Mouse (Mus musculus): ENCODE measurements around the gene Dhcr7.

The Dhcr7 gene

DNA sequence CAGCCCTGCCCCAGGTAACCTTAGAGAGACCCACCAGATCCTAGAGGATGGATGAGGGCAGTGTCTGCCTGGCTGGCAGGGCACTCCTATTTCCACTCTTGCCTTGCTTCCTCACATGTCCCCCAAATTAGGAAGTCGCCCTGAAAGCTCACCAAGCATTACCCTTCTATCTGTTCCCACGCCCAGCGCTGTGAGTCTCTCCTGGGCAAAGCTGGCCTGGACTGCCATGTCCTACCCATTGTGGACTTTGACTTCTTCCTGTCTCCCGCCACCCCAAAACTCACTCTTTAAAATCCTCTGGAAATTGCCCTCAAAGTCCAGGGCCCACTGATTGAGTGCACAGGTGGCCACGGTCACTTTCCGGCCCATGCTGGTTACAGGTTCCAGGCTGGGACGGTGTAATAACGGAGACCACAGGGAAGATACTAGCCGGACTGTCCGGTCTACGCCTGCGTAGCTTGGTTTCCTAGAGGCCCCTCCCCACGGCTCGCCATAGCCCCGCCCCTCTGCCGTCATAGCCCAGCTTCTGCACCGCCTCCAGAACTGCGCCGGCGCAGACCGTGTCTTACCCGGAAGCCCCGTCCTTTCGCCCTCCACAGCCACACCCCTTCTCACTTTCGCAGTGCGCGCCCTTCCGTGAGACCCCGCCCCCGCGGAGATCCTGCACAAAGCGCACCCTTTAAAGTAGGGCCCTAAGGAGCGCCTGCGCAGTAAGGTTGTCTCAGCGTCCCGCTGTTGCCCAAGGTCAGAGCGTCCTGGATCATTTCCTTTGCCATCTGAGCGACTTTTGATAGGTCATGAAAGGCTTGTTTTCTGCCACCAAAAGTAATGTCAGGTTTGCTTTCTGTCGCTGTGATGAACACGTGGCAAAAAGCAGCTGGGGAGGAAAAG lies at the start of gene Dhcr7, which contains the start of gene Nadsyn1:
TSS of gene Dhcr7 (plus strand) at position 771 of the 891 bp plus-strand sequence.
TSS of gene Nadsyn1 (minus strand) at position 475 of the 891 bp plus-strand sequence.
- DNase-seq (ENCODE audit: low spot score in 2 of 2), result peak; percentile 98

DNA sequence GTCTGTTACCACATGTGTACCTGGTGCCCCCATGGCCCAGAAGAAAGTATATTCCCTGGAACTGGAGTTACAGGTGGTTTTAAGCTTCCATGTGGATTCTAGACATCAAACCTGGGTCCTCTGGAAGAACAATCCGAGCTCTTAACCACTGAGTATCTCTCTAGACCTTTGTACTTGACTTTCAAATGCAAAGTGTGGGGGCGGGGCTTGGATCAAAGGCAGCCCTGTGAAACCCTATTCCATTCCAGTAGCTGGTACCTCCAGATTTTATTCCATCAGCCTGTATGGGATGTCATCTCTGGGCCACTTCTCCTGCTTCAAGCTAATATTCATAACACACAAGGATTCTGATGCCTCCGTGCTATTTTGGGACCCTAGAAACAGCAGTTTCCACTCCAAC lies 46.8 kb upstream of the Dhcr7 start:
- DNase-seq (ENCODE audit: low spot score in 2 of 2), result no peak

- DNase-seq (ENCODE audit: low spot score in 2 of 2), result no peak
Measured at GRCm38 (mm10) chr7:143777375-143777774, 45.6 kb upstream of the Dhcr7 start.

DNA sequence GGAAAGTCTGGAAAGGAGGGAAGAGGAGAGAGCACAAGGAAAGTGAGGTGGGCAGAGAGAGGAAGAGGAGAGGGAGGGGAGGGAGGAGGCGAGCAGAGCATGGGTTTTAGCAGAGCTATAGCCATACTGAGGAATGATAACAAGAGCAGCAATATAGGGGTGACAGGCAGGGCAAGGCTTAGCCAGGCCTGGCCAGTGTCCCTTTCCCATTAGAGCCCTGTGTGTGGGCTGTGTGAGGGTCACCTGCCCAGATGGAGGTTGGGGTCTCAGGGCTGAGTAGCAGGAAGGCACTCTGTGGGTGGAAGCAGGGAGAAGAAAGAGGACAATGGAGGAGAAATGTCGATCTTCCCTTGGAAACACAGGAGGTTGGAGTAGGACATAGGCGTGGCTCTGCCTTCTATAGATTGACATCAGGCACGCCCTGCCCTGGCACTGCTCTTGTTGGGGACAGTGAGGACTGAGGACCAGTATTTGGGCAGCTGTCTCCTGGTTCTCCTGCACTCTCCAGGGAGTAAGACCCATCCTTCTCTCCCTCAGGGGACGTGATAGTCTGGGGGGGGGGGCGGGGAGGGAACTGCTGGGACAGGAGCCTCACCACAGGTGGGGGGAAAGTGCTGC lies 39.5 kb upstream of the Dhcr7 start:
- DNase-seq (ENCODE audit: low spot score in 2 of 2), result peak in 1 of 2 experiments; percentile 15

DNA sequence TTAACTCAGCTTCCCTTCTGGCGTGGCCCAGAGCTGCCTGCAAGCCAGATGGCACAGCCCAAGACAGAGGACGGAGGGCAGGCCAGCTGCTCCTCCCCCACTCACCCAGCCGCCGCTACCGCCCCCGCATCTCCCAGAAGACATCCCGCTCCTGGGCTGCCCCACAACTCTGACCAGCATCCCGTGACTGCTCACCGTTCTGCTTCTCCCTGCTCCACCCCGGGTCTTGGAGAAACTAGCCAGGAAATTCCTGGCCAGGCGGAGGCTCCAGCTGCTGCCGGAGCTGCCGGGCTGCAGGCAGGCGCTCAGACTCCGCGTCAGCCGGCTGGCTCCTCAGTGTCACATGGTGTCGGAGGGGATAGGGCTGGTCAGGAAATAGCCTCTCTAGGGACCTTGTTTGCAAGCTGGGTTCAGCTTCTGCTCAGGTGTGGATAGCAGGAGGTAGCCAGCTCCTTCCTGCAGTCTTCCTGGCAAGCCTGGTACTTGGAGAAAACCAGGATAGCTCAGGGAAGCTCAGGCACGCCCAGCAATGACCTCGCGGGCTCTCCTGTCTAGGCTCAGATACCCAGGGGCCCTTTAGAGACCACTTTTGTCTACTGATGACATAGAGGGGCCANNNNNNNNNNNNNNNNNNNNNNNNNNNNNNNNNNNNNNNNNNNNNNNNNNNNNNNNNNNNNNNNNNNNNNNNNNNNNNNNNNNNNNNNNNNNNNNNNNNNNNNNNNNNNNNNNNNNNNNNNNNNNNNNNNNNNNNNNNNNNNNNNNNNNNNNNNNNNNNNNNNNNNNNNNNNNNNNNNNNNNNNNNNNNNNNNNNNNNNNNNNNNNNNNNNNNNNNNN lies 38.7 kb upstream of the Dhcr7 start, which contains the start of gene Mrgpre:
TSS of gene Mrgpre (minus strand) at position 505 of the 834 bp plus-strand sequence.
- DNase-seq (ENCODE audit: low spot score in 2 of 2), result peak; percentile 64 to 72

DNA sequence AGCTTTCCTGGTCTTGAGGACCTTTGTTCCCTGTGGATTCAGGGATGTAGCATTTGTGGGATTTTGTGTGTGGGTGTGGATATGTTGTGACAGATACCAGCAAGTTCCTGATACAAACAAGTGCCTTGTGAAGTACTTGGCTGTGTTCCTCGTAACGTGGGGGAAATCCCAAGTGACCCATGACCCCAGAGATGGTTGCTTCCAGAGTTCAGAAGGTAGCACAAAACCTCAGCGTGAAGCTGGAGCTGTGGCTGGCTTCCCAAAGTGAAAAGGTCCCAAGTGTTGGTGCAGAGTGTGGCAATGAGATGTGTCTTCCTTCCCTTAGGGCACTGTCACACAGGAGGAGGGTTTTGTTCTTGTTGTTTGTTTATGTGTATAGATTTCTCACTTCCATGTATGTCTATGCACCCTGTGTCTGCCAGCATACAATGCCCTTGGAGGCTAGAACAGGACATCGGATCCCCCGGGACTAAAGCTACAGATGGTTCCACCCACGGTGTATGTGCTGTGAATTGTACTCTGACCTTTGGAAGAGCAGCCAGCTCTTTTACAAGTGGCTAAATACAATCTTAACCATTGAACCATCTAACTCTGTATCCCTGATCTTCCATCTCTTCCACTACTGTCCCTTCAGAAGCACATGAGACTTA lies 30.5 kb upstream of the Dhcr7 start:
- DNase-seq (ENCODE audit: low spot score in 2 of 2), result no peak

DNA sequence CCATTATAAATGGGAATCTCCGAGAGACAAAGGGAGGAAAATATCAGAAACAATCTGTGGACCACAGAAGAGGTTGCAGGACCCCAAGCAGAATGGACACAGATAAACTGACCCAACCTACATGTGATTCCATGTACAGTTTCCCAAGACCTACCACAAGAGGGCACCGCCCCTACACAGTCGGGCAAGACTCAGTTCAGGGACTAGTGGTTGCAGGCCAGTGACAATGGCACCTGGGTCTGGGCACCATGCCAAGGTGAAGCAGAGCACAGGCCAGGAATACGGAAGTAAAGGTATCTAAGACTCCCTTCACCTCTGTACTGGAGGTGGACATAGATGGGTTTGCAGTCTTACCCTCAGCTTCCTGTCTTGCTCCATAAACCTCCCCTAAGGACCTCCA lies 29.8 kb upstream of the Dhcr7 start:
- peak in 1 of 2 experiments; percentile 11 for DNase-seq (ENCODE audit: low spot score in 2 of 2)

GRCm38 (mm10) chr7:143798783-143799182 lies 24.2 kb upstream of the Dhcr7 start:
- DNase-seq (ENCODE audit: low spot score in 2 of 2), result no peak

DNA sequence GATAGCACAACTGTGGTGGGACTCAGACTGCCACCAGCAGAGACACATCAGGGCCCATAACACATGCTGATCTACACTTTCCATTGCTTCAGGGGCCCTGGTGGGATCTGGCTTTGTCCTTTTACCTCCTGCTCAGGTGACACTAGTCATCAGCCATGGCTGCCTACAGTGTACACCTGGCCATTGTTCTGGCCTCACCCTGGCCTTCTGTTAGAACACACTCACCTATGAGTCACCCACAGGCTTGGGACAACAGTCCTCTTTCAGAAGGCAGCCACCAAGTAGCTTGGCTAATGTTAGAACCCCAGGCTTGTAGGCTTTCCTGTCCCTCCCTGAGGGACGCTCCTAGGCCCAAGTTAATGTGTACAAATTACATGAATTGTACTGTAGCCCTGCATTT lies 22.2 kb upstream of the Dhcr7 start:
- DNase-seq (ENCODE audit: low spot score in 2 of 2), result no peak

- DNase-seq (ENCODE audit: low spot score in 2 of 2), result no peak
Measured at GRCm38 (mm10) chr7:143801195-143802065, 21.5 kb upstream of the Dhcr7 start.

DNA sequence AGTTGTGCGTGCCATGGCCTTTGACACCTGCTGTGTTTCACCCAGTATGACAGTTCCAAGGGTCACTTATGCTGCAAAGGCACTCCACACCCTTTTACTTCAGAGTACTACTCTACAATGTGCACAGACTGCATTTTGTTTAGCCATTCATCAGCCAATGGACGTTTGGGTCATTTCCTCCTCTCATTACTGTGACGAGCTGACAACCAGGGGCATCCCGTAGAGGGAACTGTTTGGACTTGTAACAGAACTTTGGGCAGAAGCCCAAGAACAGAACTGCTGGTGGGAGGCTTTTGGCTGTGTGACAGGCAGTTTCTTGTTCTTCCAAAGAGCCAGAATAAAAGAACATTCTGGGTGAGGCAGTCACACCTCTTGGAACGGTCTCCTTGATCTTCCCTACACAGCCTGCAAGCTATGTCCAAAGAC lies 17.7 kb upstream of the Dhcr7 start:
- DNase-seq (ENCODE audit: low spot score in 2 of 2), result peak in 1 of 2 experiments; percentile 63

- no peak for DNase-seq (ENCODE audit: low spot score in 2 of 2)
Measured at GRCm38 (mm10) chr7:143808909-143809308, 14.0 kb upstream of the Dhcr7 start.

DNA sequence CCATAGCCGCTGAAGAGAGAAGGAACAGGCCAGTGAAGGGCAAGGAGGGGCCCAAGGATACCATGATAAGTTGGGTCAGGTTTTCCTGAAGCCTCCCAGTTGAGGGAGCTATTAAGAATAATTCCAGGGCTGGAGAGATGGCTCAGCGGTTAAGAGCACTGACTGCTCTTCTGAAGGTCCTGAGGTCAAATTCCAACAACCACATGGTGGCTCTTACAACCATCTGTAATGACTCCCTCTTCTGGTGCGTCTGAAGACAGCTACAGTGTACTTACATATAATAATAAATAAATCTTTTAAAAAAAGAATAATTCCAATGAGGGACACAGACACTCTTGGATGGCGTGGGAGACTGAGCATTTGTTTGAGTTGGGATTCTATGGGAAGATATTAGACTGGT lies 3.7 kb upstream of the Dhcr7 start:
- DNase-seq (ENCODE audit: low spot score in 2 of 2), result no peak

DNA sequence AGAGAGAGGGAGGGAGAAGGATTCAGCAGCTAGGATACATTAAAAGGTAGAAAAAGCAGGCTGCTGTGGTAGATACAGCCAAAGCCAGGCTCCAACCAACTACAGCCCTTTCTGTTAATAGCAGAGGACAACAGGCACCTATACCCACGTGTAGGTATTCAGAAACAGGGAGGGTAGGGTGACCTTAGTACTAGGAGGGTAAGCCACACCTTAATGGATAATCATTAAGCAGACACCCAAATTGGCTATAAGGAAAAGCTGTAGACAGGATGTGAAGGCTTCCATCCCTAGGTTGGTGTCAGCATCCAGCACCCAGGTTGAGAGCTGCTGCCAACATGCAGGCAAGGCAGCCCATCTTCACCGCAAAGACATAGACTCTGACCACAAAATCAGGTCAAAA lies 1.7 kb upstream of the Dhcr7 start:
- no peak for DNase-seq (ENCODE audit: low spot score in 2 of 2)

GRCm38 (mm10) chr7:143823266-143823605 lies 291 bp downstream of the Dhcr7 start:
- DNase-seq (ENCODE audit: low spot score in 2 of 2), result no peak

GRCm38 (mm10) chr7:143826985-143827384 lies 4.0 kb downstream of the Dhcr7 start:
- DNase-seq (ENCODE audit: low spot score in 2 of 2), result no peak

DNA sequence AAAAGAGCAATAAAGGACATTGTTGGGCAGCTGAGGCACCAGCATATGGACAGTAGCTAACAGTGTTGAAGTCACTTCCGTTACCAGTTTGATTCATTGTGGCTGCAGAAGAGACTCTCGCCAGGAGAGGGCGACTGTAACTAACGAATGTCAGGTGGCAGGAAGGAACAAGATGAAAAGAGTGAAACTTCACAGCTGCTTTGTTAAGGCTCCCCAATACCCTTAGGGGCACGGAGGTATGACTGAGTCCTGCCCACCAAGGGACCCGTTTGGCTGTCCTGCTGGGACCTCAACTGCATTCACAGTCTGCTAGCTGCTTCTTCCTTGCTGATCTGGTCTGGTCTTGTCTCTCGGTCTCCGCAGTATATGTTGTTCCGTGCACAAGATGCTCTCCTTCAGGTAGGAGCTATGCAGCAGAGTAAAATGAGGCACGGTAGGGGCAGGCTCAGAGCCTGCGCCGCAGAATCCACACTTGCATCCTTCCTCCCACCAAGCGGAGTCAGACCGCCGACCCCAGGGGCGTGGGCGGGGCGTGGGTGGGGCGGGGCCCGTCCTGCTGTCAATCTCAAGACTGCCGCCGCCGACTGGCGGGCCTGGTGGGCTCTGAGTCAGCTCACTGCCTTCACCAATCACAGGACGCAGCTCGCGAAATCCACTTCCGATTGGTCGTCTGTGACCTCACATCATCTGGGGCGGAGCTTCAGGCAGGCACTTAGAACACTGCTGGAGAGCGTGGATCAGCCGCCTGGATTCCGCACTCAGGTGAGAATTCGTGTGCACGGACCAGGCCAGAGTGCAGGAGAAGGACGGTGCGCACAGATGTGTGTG lies 6.8 kb downstream of the Dhcr7 start:
- peak; percentile 94 to 96 for DNase-seq (ENCODE audit: low spot score in 2 of 2)

DNA sequence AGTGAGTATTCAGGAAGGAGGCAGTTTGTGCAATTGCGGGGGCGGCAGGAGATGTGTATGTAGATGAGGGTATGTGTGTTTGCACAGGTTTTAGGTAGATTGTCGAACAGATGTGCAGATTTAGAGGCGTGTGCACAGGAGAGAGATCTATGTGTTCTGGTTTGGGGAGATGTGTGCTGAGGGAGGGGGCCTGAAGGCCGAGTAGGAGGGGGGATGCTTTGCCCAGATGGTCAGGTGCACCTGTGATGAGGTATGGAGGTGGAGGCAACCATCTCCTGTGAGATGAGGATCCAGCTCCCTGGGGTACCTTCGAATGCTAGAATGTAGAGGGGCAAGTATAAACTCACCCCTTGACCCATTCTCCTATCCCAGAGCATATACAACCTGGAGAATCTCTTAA lies 7.5 kb downstream of the Dhcr7 start:
- no peak for DNase-seq (ENCODE audit: low spot score in 2 of 2)

DNA sequence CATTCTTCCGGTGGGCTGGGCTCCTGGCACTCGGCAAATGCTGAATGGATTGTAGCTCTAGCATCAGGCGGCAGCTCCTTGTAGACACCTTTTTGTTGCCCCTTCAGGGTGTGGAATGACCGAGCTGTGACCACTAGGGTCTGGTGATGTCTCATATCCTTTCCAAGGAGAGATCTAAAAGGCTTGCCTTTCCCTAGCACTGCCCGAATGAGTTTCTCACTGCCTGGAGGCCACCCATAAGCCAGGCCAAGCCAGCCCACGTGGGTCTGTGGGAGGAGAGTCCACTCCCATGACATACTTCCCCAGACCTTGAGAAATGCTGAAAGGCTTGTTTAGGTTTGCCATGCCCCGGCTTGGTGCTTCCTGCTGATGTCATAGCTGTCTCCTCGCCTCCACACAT lies 9.3 kb downstream of the Dhcr7 start:
- no peak for DNase-seq (ENCODE audit: low spot score in 2 of 2)

- no peak for DNase-seq (ENCODE audit: low spot score in 2 of 2)
Measured at GRCm38 (mm10) chr7:143832611-143833010, 9.7 kb downstream of the Dhcr7 start.

Measured in frontal cortex, postnatal 36 days (tissue).